Comparison of ENCODE assay signal across 16 mouse cellular contexts in the genomic region with DNA sequence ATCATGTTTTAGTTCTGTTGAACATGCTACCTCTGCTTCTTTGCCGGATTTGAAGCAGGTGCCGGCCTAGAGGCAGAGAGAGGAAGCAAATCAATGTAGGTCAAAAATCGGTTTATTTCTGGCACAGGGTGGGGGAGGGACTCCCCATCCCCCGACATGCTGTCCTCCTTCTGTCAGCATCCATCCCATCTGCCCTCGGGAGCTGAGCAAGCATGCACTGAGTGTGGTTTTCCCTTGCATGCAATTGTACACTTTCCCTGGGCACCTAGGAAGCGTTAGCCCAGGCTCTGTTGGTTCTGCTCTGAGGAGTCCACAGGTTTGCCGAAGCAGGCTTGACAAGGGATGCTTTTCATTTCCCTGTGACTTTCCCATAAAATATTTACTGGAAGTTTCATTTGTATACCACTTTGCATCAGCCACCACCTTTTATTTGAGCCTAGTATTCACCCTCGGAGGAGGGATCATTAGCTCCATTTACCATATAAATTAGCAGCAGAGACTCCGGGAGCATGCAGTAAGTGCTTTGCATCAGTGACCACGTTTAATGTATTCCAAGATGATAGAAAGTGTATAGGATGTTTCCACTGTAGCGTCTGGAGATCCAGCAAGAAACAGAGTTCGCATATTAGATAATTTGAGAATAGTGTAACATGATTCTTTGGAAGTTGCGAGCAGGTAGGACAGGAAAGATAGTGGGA. TPM values are rescaled to one million over a fixed set of nuclear protein-coding genes. Genes with fewer than 3 reads are reported as not detected.
DNase-seq lines count a peak whose midpoint lies in the region; ATAC-seq and TF ChIP-seq lines count a peak whose summit lies in the region.
"Had no signal": no experiment of that assay in that cellular context is flagged by ENCODE, and none has a peak within 500 bp of the region (broad histone marks: within the 10 kb centered on the region; RNA-seq: fewer than 3 reads in every experiment).

No protein-coding gene starts in this region.

- peak; percentile 41; the same call in 1 of the 2 replicates for TF ChIP-seq CTCF in cerebellum, adult 2 months (IDR thresholded peaks at IDR 0.05; ENCODE audit: borderline replicate concordance, insufficient read depth, low read depth, low read length)

- no peaks in the 10 kb centered on the region for H3K36me3 ChIP-seq in forebrain, embryonic 16.5 days (ENCODE audit: control insufficient read depth, insufficient read depth)
- H3K36me3 ChIP-seq in midbrain, embryonic 15.5 days (replicated peaks) = no peaks in the 10 kb centered on the region
- H3K36me3 ChIP-seq: embryonic facial prominence, embryonic 12.5 days had no signal

- no peak overlapping the region for H3K9ac ChIP-seq in forebrain, embryonic 16.5 days (replicated peaks; ENCODE audit: low read depth, low read length)
- no peak overlapping the region for H3K9ac ChIP-seq in midbrain, embryonic 15.5 days
- H3K9ac ChIP-seq: embryonic facial prominence, embryonic 12.5 days had no signal

- 28% methylated on average over 13 of the region's 13 CpGs for WGBS in cerebellum, adult 2 months
- WGBS in forebrain, embryonic 16.5 days = 58% methylated on average over 13 of the region's 13 CpGs
- WGBS in midbrain, embryonic 15.5 days = 65% methylated on average over 13 of the region's 13 CpGs

- peaks cover 35% of the 10 kb centered on the region for H3K4me1 ChIP-seq in cerebellum, adult 2 months (ENCODE audit: control insufficient read depth, insufficient read depth, low read length)
- peaks cover 6% of the 10 kb centered on the region for H3K4me1 ChIP-seq in forebrain, embryonic 16.5 days (replicated peaks; ENCODE audit: control insufficient read depth, insufficient read depth, low read length)
- no peaks in the 10 kb centered on the region for H3K4me1 ChIP-seq in midbrain, embryonic 15.5 days

- no peaks in the 10 kb centered on the region for H3K9me3 ChIP-seq in forebrain, embryonic 16.5 days (ENCODE audit: control insufficient read depth, low read length)
- H3K9me3 ChIP-seq in midbrain, embryonic 15.5 days = no peaks in the 10 kb centered on the region
- H3K9me3 ChIP-seq: embryonic facial prominence, embryonic 12.5 days had no signal

- ATAC-seq in forebrain, embryonic 16.5 days = peak; percentile 68; the same call in 1 of the 2 replicates
- peak; percentile 58; the same call in 1 of the 2 replicates for ATAC-seq in midbrain, embryonic 15.5 days (replicated peaks)
- ATAC-seq in inflammation-experienced regulatory T-cells, adult 6 months = no peak

- H3K4me2 ChIP-seq in forebrain, embryonic 16.5 days (ENCODE audit: low read length) = no peak overlapping the region
- no peak overlapping the region for H3K4me2 ChIP-seq in midbrain, embryonic 15.5 days
- H3K4me2 ChIP-seq: embryonic facial prominence, embryonic 12.5 days had no signal

- H3K27ac ChIP-seq in cerebellum, adult 2 months (ENCODE audit: insufficient read depth, low read length) = peak overlapping the region; percentile 78
- H3K27ac ChIP-seq in forebrain, embryonic 16.5 days (ENCODE audit: low read length) = no peak overlapping the region
- H3K27ac ChIP-seq in midbrain, embryonic 15.5 days = no peak overlapping the region
- H3K27ac ChIP-seq: embryonic facial prominence, embryonic 12.5 days; layer of hippocampus, adult 2 months had no signal

- H3K4me3 ChIP-seq in cerebellum, adult 2 months (replicated peaks; ENCODE audit: insufficient read depth, low read depth, low read length) = no peak overlapping the region
- no peak overlapping the region for H3K4me3 ChIP-seq in forebrain, embryonic 16.5 days (replicated peaks; ENCODE audit: low read length)
- H3K4me3 ChIP-seq in midbrain, embryonic 15.5 days = no peak overlapping the region
- H3K4me3 ChIP-seq: embryonic facial prominence, embryonic 12.5 days; layer of hippocampus, adult 2 months had no signal

- DNase-seq in left cerebral cortex, postnatal 4 days = peak; percentile 41
- no peak for DNase-seq in left cerebral cortex, postnatal 14 days (ENCODE audit: low spot score in 2 of 2)
- DNase-seq in cerebellum, adult 2 months = peak; percentile 83 to 92
- DNase-seq in ovary, adult 18-20 months (ENCODE audit: low spot score) = no peak
- DNase-seq in urinary bladder, postnatal 25 days (ENCODE audit: low spot score) = no peak
- DNase-seq: kidney, adult 11 months; lung, postnatal 4 days; thymus, adult 18-20 months had no signal

- intact Hi-C loops in left cerebral cortex, postnatal 4 days (cut with DNase I) = no loop called here
- intact Hi-C loops in left cerebral cortex, postnatal 14 days (cut with DNase I) = no loop called here

- peak; percentile 24; the same call in 1 of the 2 replicates for TF ChIP-seq POLR2A in cerebellum, adult 2 months (IDR thresholded peaks at IDR 0.05; ENCODE audit: borderline replicate concordance, insufficient read depth, low read length)

- H3K27me3 ChIP-seq in cerebellum, adult 2 months (ENCODE audit: control insufficient read depth, insufficient read depth, low read length) = no peaks in the 10 kb centered on the region
- no peaks in the 10 kb centered on the region for H3K27me3 ChIP-seq in forebrain, embryonic 16.5 days (replicated peaks; ENCODE audit: control insufficient read depth, insufficient read depth, low read length)
- no peaks in the 10 kb centered on the region for H3K27me3 ChIP-seq in midbrain, embryonic 15.5 days (replicated peaks)
- H3K27me3 ChIP-seq: CH12.LX; embryonic facial prominence, embryonic 12.5 days had no signal

RNA-seq across cellular contexts. Expression of gene Clnk, which starts 14.2 kb away (rescaled TPM):
- total RNA-seq in left cerebral cortex, postnatal 4 days (2021) = not detected
- total RNA-seq in left cerebral cortex, postnatal 14 days (2021) = under 1 TPM; 0.40 to 0.51 TPM
- polyA plus RNA-seq in cerebellum, adult 2 months (2012; rRNA removed) = not detected in 2 replicates
- polyA plus RNA-seq in forebrain, embryonic 16.5 days (2015; fragmentation: Nextera tagmentation; extraction: Ambion mirVana) = 0.16 TPM in 1 of 2 replicates, not detected in the other
- polyA plus RNA-seq in midbrain, embryonic 15.5 days (2015; fragmentation: Nextera tagmentation; extraction: Ambion mirVana) = 0.10 and 0.13 TPM in 2 replicates
- polyA plus RNA-seq in inflammation-experienced regulatory T-cells, adult 6 months (2017; shearing (Covaris generic)) = not detected
- total RNA-seq: CH12.LX; layer of hippocampus, adult 2 months had no signal
- polyA plus RNA-seq: gonadal fat pad, adult 2 months; heart, postnatal 0 days had no signal

Comparison
In these comparisons a context has a peak if more than half of its experiments do, and no peak if none do; other contexts are left out.
1. DNase-seq: peak in left cerebral cortex, postnatal 4 days (single experiment) and cerebellum, adult 2 months (2 of 2); none in left cerebral cortex, postnatal 14 days (0 of 2), ovary, adult 18-20 months (single experiment) and urinary bladder, postnatal 25 days (single experiment).